Mouse (Mus musculus) fat pad, adult 2 months (tissue): ENCODE data around the gene Cct5.

Source experiments
- DNase-seq: peaks from one replicate; pipeline ENCODE4 v3.0.0-alpha.2; 2011; ENCODE audit warnings: low read depth, low spot score; ENCODE audit errors: extremely low read depth

Cct5 gene

GRCm38 (mm10) chr15:31601646-31602374 is at the start of gene Cct5, which contains the start of gene Fam173b:
Gene Cct5, minus strand, starts transcription at chr15:31601804.
Gene Fam173b, plus strand, starts transcription at chr15:31601852.
- peak; percentile 73 for DNase-seq

- no peak for DNase-seq
These were observed 49.2 kb upstream of the Cct5 start for GRCm38 (mm10) chr15:31650821-31651220.

GRCm38 (mm10) chr15:31649691-31650090 is 48.1 kb upstream of the Cct5 start:
- DNase-seq, result no peak

GRCm38 (mm10) chr15:31647851-31648569 is 46.4 kb upstream of the Cct5 start:
- DNase-seq, result no peak

- no peak for DNase-seq
These were observed 45.6 kb upstream of the Cct5 start for GRCm38 (mm10) chr15:31647225-31647624.

GRCm38 (mm10) chr15:31636091-31636595 is 34.5 kb upstream of the Cct5 start:
- DNase-seq, result no peak

GRCm38 (mm10) chr15:31634582-31634981 is 33.0 kb upstream of the Cct5 start:
- no peak for DNase-seq

GRCm38 (mm10) chr15:31632478-31632877 is 30.9 kb upstream of the Cct5 start:
- DNase-seq, result no peak

- no peak for DNase-seq
These were observed 29.8 kb upstream of the Cct5 start for GRCm38 (mm10) chr15:31631396-31631858.

- DNase-seq, result no peak
These were observed 28.0 kb upstream of the Cct5 start for GRCm38 (mm10) chr15:31629556-31629955.

GRCm38 (mm10) chr15:31628180-31628579 is 26.6 kb upstream of the Cct5 start:
- no peak for DNase-seq

GRCm38 (mm10) chr15:31627277-31628154 is 25.9 kb upstream of the Cct5 start:
- no peak for DNase-seq

GRCm38 (mm10) chr15:31619521-31619920 is 17.9 kb upstream of the Cct5 start:
- no peak for DNase-seq

- DNase-seq, result no peak
These were observed 15.7 kb upstream of the Cct5 start for GRCm38 (mm10) chr15:31617261-31617660.

GRCm38 (mm10) chr15:31614666-31615065 is 13.1 kb upstream of the Cct5 start:
- no peak for DNase-seq

- no peak for DNase-seq
These were observed 12.3 kb upstream of the Cct5 start for GRCm38 (mm10) chr15:31613826-31614453.

GRCm38 (mm10) chr15:31611976-31612375 is 10.4 kb upstream of the Cct5 start:
- no peak for DNase-seq

GRCm38 (mm10) chr15:31611027-31611426 is 9.4 kb upstream of the Cct5 start:
- no peak for DNase-seq

- no peak for DNase-seq
These were observed 5.2 kb upstream of the Cct5 start for GRCm38 (mm10) chr15:31606821-31607220.

- no peak for DNase-seq
These were observed 1.5 kb upstream of the Cct5 start for GRCm38 (mm10) chr15:31603113-31603512.

- no peak for DNase-seq
These were observed 822 bp upstream of the Cct5 start for GRCm38 (mm10) chr15:31602426-31602825.
